Mouse (Mus musculus): ENCODE results near the gene Prkn.

DNA sequence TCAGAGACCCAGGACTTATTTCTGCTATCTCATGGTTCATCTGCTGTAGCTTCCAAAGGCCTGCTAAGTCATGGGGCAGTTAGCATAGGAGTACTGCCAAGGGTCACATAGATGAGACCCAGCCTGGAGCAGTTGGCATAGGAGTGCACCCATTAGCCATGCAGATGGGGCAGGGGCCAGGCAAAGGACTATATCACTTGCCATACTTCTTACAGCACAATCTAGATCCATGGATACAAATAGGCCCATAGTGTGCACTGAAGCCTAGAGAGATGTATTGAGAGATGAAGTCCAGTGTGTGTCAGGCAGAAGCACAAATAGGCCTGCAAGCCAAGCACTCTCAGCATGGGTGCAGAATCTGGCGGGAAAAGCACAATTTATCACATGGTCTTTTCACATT, 802.1 kb downstream of the Prkn start:
- no peak for TF ChIP-seq CTCF (IDR thresholded peaks at IDR 0.05; ENCODE audit: low read depth)
- no peak for TF ChIP-seq EP300 (optimal IDR thresholded peaks at IDR 0.05)
